Mouse (Mus musculus): ENCODE results near the gene Atp11a. TPM values are rescaled to one million over a fixed set of nuclear protein-coding genes. Genes with fewer than 3 reads are reported as not detected.

Atp11a gene
- total RNA-seq, 2 experiments from 2014 or later: 50.1 to 52.6 TPM

DNA sequence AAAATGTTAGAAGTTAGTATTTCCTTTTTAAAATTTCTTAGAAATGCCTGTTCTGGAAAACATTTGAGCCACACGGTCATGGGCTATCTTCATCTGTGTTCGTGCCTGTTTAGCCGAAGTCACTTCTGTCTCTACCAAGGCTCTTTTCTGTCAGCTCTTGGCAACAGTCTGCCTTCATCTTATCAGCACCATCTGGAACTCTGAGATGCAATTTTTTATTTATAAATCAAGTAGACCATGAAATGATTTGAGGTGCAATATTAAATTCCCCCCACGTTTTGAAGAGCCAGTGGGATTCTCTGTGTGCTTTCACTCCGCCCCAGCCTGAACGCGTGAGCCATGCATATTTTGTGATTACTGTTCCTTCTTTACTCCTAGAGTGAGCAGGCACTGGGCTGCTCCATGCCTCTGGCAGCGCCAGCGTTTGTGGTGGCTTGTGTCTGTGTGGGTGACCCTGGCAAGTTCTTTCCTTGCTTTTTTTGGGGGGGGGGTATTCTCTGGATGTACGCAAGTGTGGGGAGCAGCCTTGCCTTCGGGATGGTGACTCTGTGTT, 132.3 kb downstream of the Atp11a start:
- DNase-seq (ENCODE audit: extremely low spot score in 1 of 2, low spot score in 2 of 2): no peak
- intact Hi-C loops (cut with DNase I): no loop called here

DNA sequence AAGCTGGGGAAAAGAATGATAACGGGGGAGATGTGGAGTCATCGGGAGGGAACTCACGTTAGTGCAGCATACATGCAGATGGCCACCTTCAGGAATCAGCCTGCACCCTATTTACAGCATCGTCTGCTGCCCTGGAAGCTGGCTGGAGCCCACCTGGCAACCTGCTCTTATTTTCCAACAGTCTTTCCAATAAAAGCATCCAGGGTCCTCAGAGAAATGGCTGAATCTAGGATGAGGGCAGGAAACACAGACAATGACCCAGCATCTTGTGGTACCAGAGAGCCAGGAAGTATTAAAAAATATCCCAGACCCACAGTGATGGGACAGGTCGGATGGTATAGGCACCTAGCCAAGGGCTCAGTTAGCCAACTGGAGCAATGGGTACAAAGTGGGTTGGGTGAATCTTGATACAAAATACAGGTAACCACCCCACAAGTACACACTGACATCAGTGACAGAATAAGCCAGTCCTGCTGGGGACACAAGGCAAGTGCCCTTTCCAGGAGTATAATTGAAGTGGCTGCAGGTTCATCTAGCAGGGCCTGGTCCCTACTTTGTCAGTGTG, 136.2 kb downstream of the Atp11a start:
- DNase-seq (ENCODE audit: extremely low spot score in 1 of 2, low spot score in 2 of 2): no peak
- intact Hi-C loops (cut with DNase I): loop anchor here (10.0 kb wide), 1 partner anchor 242 kb away; no protein-coding TSS in a partner anchor

GRCm38 (mm10) chr8:12893797-12894578, 137.2 kb downstream of the Atp11a start:
- intact Hi-C loops (cut with DNase I): loop anchor here (10.0 kb wide), 1 partner anchor 241 kb away; no protein-coding TSS in a partner anchor
- DNase-seq (ENCODE audit: extremely low spot score in 1 of 2, low spot score in 2 of 2): no peak

DNA sequence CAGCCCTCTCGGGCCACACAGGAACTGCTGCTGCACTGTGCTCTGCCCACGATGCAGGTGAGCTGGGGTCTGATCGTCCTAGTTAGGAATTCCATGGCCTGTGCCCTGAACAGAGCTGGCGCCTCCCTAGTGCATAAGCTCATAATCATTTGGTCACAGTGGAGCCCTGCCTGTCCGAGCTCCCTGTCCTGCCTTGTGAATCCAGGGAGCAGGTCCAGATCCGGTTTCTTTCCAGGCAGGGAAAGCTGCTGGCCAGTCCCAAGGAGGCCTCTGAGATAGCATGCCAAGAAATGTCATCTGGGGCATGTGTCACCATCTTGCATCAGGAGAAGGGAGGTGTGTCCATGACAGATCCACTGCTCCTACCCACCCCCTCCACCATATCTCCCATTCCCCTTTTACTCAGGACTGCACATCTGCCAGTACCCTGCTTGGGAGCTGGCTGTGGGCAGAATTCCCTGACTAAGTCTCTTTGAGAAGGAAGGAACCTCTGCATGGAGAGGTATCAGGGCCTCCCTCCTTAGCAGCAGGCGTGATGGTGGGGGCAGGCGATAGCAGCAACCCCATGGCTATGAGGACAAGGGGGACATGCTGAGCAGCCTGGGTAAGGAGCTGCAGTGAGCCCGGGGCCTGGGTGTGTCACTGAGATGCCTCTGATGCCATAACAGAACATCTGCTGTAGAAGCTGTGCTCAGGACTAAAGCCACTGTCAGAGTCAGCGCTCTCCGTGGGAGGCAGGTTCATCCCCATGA, 138.1 kb downstream of the Atp11a start:
- no peak for DNase-seq (ENCODE audit: extremely low spot score in 1 of 2, low spot score in 2 of 2)
- intact Hi-C loops (cut with DNase I): loop anchor here (10.0 kb wide), 1 partner anchor 240 kb away; no protein-coding TSS in a partner anchor

GRCm38 (mm10) chr8:12895535-12896150, 138.8 kb downstream of the Atp11a start:
- no peak for DNase-seq (ENCODE audit: extremely low spot score in 1 of 2, low spot score in 2 of 2)
- intact Hi-C loops (cut with DNase I): loop anchor here (10.0 kb wide), 1 partner anchor 239 kb away; no protein-coding TSS in a partner anchor

GRCm38 (mm10) chr8:12896494-12897373, 139.9 kb downstream of the Atp11a start:
- DNase-seq (ENCODE audit: extremely low spot score in 1 of 2, low spot score in 2 of 2): peak; percentile 61 to 67
- intact Hi-C loops (cut with DNase I): loop anchor here (10.0 kb wide), 1 partner anchor 238 kb away; no protein-coding TSS in a partner anchor

DNA sequence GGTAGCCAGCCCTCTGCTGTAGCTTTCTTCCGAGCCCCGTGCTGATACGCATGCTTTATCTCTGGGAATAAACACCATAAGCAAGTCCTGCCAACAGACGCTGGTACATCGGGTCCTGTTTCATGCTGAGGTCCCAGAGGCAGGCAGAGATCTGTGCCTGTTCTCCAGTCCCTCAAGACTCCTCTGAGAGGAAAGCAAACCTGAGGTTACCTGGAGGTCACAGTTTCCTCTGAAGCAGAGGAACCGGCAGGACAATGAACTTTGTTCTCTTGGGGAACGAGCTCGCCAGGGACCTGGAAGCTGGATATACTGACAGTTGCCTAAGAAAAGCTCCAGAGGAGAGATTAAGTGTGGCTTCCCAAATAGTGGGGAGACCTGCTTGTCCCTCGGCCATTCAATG, 141.0 kb downstream of the Atp11a start:
- DNase-seq (ENCODE audit: extremely low spot score in 1 of 2, low spot score in 2 of 2): no peak
- intact Hi-C loops (cut with DNase I): loop anchor here (10.0 kb wide), 1 partner anchor 237 kb away; no protein-coding TSS in a partner anchor

DNA sequence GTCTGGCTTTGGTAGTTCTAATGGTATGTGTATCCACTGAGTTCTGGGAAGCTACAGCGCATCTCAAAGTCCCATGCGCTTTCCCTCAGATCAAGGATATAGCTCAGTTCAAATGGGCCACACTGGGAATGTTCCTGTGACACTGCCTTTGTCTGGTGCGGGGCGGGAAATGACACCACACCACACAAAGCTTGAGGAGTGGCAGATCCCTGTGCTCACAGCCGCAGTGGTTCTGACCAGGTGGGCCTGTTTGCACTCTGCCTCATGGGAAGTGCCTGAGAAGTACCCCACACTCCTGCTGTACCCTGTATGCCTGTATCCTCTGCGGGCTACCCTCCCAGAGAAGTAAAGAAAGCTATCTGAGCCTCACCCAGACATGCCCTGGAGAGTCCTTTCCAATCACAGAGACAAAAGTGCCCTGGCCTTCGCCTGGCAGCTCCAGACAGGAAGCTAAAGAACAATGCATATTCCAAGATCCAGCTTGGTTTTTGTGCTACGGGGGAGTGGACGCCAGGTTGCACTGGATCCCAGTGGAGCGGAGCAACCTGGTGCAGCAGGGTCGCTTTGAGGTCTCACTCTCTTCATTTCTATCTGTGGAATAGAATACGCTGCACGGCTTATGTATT, 147.1 kb downstream of the Atp11a start:
- no peak for DNase-seq (ENCODE audit: extremely low spot score in 1 of 2, low spot score in 2 of 2)
- intact Hi-C loops (cut with DNase I): no loop called here

DNA sequence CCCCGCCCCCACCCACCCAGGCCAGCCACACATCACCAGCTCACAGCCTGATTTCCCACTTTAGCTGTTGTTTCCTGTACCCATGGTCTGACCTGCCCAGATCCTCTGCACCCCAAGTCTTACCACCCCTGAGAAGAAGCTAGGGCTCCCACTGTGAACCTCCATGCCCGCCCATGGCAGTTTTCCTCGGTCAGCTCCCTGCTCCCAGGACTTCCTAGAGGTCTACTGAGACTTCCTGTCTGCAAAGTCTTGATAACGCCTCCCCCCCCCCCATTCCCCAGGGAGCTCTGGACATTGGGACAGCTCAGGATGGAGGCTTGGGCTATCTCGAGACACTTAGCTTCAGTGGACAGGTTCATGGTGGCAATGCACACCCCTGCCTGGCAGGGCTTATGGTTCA, 148.3 kb downstream of the Atp11a start:
- intact Hi-C loops (cut with DNase I): no loop called here

DNA sequence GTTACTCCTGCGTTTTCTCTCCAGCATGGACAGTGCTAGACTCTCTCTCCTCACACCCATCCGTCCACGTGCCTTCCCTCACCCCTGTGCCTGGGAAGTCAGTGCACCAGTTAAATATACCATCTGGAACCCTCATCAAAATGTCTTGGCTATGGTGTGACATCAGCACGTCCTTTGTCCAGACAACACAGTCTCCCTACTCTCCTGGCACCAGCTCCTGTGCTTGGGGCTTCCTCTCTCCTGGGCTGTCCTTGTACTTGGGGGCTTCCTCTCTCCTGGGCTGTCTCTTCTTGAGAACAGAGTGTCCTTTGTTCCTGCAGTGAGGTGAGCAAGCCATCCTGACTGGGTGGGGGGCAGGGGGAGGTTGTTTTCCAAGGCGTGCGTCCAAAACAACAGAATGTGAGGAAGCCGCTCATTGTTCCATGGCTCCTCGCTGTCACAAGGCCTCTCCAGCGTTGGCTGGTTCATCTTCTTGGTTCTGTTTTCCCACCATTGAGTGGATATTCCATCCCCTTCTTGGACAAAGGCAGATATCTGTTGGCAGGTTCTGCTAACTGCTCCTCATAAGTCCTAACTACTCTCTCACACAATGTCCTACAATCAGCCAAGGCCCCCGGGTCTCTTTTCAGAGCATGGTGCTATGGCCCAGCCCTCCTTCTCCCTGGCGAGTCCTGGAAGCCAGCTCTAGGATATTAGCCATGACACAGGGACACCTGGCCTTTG, 148.9 kb downstream of the Atp11a start:
- intact Hi-C loops (cut with DNase I): no loop called here
- DNase-seq (ENCODE audit: extremely low spot score in 1 of 2, low spot score in 2 of 2): peak in 1 of 2 experiments; percentile 60

More for the DNA sequence above, 148.3 kb downstream of the Atp11a start:
- DNase-seq (ENCODE audit: extremely low spot score in 1 of 2, low spot score in 2 of 2): no peak

- intact Hi-C loops (cut with DNase I): no loop called here
- DNase-seq (ENCODE audit: extremely low spot score in 1 of 2, low spot score in 2 of 2): no peak
Observed at GRCm38 (mm10) chr8:12906597-12906996, 149.8 kb downstream of the Atp11a start.

GRCm38 (mm10) chr8:12907730-12908129, 150.9 kb downstream of the Atp11a start:
- intact Hi-C loops (cut with DNase I): no loop called here
- DNase-seq (ENCODE audit: extremely low spot score in 1 of 2, low spot score in 2 of 2): no peak

- intact Hi-C loops (cut with DNase I): no loop called here
- DNase-seq (ENCODE audit: extremely low spot score in 1 of 2, low spot score in 2 of 2): no peak
Observed at GRCm38 (mm10) chr8:12912011-12912410, 155.2 kb downstream of the Atp11a start.

GRCm38 (mm10) chr8:12915187-12916006, 158.6 kb downstream of the Atp11a start:
- peak; percentile 76 to 86 for DNase-seq (ENCODE audit: extremely low spot score in 1 of 2, low spot score in 2 of 2)
- intact Hi-C loops (cut with DNase I): no loop called here

GRCm38 (mm10) chr8:12916156-12916900, 159.5 kb downstream of the Atp11a start:
- intact Hi-C loops (cut with DNase I): no loop called here
- DNase-seq (ENCODE audit: extremely low spot score in 1 of 2, low spot score in 2 of 2): no peak
